Mouse (Mus musculus) left cerebral cortex, adult 6 months (tissue): ENCODE data around the gene Cldn15. TPM values are rescaled to one million over a fixed set of nuclear protein-coding genes. Genes with fewer than 3 reads are reported as not detected.

Source experiments
- long read RNA-seq, 2 experiments: library from polyadenylated mRNA; unstranded; transcript quantifications; one replicate each; pipeline ENCODE4 v2.0.0; 2019 to 2020
- polyA plus RNA-seq: library from polyadenylated mRNA; unstranded; fragments of <200 nt; fragmentation: Nextera tagmentation; gene quantifications from 2 replicates; pipeline ENCODE4 v1.2.3, GENCODE M21; 2021

The Cldn15 gene
- 0.05 TPM in 1 of 2 replicates, not detected in the other for polyA plus RNA-seq
- long read RNA-seq, experiment 1 = 0 reads
- long read RNA-seq, experiment 2 = 0 reads

DNA sequence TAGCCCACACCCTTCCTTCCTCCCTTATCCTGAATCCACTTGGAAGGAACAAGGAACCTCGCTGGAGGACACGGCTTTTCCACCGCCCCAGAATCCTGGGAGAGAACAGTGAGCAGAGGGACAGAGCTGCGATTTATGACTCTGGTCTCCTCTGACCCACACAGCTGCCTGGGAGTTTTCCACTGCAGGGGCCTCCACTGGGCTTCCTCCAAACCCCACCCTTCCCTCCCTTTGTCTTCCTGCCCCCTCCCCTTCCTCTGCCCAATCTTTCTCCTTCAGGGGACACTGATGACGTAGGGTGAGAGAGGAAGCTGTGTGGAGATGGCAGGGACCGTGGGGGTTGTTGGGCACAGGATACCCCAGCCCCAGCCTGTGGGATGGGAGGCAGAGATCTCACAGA lies at the start of gene Cldn15:
TSS of gene Cldn15 (plus strand) at position 286 of the 400 bp plus-strand sequence.

DNA sequence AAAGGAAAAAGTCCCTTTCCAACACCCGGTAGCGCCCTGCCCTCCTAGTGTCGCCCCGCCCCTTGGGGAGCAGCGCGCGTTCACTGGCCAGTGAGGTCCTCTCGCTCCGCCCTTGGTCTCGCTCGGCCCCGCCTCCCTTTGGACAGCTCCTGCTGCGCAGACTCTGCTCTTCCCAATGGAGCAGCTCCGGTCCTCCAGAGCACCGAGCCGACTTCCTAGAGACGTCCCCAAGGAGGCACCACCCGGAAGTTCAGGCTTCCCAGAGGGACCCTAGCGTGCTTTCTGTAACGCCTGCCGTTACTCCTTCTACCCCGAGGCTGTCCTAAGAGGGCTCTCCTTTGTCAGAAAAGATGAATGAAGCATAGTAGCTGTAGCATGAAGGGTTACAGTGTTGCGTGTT lies 13.4 kb upstream of the Cldn15 start, which contains the start of gene Fis1:
TSS of gene Fis1 (plus strand) at position 261 of the 400 bp plus-strand sequence.

DNA sequence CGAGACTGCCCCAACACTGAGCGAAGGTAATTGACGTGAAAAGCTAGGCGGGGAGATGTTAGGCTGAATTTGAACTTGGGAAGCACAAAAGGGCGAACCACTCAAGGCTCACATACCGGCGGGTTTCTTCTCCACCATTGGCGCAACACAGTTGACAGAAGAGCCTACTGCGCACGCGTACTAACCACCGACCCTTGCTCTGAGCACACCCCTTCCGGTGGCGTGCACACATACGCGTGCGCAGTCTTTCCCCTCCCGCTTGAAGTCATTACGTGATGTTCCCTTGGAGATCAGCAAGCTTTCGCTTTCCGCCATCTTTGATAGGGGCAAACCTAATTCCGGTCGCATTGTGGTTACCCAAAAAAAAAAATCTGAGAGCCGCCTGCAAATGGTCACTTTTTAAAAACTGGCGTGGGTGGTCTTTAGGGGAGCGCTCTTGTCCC lies 20.3 kb downstream of the Cldn15 start, which contains the start of gene Plod3:
TSS of gene Plod3 (plus strand) at position 325 of the 443 bp plus-strand sequence.

DNA sequence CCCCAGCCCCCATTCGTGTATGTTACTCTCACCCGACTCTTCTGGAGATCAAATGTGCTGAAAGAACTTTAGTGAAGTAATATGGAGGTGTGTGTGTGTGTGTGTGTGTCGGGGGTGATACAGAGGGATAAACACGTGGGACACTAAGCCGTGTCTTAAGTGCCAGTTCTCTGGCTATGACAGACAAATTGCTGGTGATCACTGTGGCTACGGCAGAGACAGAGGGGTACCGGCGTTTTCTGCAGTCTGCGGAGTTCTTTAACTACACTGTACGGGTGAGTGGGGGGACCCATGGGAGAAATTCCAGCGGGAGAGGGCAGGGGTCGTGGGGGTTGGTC lies 21.5 kb downstream of the Cldn15 start, which contains the start of gene Znhit1:
TSS of gene Znhit1 (minus strand) at position 88 of the 338 bp plus-strand sequence.

Other genes starting within 250 kb of the Cldn15 start
- gene Col26a1, start 83.4 kb upstream of the Cldn15 start, polyA plus RNA-seq = 0.53 and 1.1 TPM in 2 replicates
- 70.1 and 118 TPM in 2 replicates for gene Ift22, start 58.5 kb upstream of the Cldn15 start, polyA plus RNA-seq
- gene Fis1, start 13.3 kb upstream of the Cldn15 start, polyA plus RNA-seq = 557 and 619 TPM in 2 replicates
- 11.7 and 12.9 TPM in 2 replicates for gene Plod3, start 20.4 kb downstream of the Cldn15 start, polyA plus RNA-seq
- gene Znhit1, start 21.4 kb downstream of the Cldn15 start, polyA plus RNA-seq = 183 and 217 TPM in 2 replicates
- 12.8 and 33.4 TPM in 2 replicates for gene Vgf, start 59.8 kb downstream of the Cldn15 start, polyA plus RNA-seq
- gene Ap1s1, start 79.5 kb downstream of the Cldn15 start, polyA plus RNA-seq = 561 and 626 TPM in 2 replicates
- 0.10 and 0.27 TPM in 2 replicates for gene Serpine1, start 105.7 kb downstream of the Cldn15 start, polyA plus RNA-seq
- 0.25 and 3.2 TPM in 2 replicates for gene Trim56, start 149.6 kb downstream of the Cldn15 start, polyA plus RNA-seq
- not detected in 2 replicates for gene Muc3, start 182.7 kb downstream of the Cldn15 start, polyA plus RNA-seq
- 0.20 and 0.25 TPM in 2 replicates for gene Muc3a, start 245.8 kb downstream of the Cldn15 start, polyA plus RNA-seq